Mouse (Mus musculus) adrenal gland (tissue): ENCODE data around the gene Bcl2l2.

Experiments used
- intact Hi-C: fragments of 180-260 bp; cut with DNase I; formaldehyde crosslinking; loops from one replicate; pipeline ENCODE4 v1.15.1; 2025

The Bcl2l2 gene

DNA sequence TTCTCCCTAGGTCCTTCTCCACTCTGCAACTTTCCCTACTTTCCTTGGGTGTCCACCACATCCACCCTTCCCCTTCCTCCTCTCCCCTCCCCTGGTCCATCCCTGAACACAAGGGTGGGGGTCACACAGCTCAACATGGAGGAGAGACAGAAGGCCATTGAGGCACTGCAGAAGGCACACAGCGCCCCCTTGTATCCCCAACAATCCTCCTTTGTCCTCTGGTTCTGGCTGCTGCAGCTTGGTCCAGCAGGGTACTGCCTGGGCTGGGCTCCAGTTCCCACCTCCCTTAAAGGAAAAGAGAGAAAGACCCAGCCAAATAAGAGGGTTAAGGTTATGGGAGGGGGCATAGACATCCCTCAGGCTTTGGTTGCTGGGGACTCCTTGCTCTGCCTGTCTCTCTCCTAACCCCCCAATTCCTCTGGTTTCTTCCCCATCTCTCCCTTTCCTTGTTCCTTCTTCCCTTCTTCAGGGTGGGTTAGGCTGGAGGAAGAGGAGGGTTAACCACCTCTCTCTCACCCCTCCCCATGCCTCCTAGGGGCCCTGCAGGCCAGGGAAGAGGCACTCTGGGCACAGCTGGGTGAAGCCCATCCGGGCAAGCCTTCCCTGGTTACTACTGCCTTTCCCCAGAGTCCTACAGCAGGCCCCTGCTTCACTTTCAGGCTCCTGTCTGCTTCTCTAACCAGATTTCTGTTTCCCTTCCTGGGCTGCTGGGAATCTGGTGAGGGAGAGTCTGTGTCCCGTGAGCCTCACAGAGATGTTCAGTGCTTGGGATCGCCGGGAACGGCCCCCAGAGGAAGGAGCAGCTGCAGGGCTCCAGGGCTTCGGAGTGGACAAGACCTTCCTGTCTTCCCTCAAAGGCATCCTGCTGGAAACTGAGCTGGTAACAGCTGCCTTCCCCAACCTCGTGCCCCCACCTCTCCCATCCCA, 53.0 kb downstream of the Bcl2l2 start, which contains the start of gene Cmtm5:
Cmtm5 (plus strand) TSS at position 358 of the 927 bp plus-strand sequence.
- intact Hi-C loops = no loop called here

DNA sequence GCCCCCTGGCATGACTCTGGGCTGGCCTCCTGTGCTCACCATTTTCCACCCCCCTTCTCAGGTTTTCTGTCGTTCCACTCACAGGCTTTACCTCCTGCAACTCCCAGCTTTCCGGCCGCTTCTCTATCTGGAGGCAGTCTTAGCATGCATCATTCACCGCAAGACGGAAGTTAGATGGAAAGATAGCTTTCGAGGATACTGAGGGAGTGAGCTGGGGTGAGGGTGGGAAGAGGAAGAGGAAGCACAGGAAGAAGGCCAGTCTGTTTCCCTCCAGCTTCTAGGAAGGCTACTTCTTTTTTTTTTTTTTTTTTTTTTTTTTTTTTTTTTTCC, 53.6 kb downstream of the Bcl2l2 start:
- intact Hi-C loops = no loop called here

DNA sequence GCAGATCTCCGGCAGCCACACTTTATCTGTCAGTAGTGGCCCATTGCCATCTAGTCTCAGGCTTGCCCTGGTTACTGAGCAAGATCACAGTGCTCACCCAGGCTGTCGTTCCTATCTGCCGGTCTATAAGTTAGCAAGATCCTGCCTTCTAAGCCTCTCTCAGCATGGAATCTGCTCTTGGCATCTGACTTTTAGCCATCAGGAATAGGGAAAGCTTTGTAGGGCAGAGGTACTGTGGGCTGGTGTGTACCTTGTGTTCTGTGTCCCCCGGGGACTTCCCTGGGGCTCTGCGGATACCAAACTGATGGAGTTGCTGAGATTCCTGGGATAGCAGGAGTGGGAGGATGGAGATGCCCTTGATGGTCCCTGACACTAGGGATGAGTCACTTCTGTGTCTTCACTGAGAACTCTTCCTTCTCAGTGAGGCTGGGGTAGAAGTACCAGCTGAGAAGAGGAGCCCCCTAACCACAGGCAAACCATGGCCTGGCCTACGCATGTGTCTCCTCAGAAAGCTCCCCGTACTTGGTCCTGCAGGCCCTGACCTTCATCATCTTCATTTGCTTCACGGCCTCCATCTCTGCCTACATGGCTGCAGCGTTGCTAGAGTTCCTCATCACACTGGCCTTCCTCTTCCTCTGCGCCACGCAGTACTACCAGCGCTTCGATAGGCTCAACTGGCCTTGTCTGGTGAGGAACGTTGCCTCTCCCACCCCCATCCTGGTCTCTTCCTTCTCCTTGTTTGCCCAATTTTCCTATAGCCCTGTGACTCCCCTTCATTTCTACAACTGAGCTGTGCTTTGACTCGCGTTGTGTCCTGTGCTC, 54.4 kb downstream of the Bcl2l2 start:
- intact Hi-C loops = loop anchor here (2.0 kb wide), 1 partner anchor 95 kb away; no protein-coding TSS in a partner anchor
